Mouse (Mus musculus) G1E (cell line): Measurements from ENCODE around the gene Pi4kb.

ENCODE experiments used
- CTCF ChIP-seq: IDR thresholded peaks from 2 replicates; pipeline ENCODE4 v1.5.1; 2012; ENCODE audit warnings: low read depth, low read length, inconsistent platforms, mixed read lengths
- GATA1 ChIP-seq: IDR thresholded peaks from 2 replicates; pipeline ENCODE4 v1.6.1; 2012; ENCODE audit warnings: borderline replicate concordance, low read length, inconsistent platforms, mixed read lengths
- GATA2 ChIP-seq: IDR thresholded peaks from 2 replicates; pipeline ENCODE4 v1.6.1; 2012; ENCODE audit warnings: low read depth, low read length, inconsistent platforms, borderline replicate concordance
- POLR2AphosphoS5 ChIP-seq: IDR thresholded peaks from 2 replicates; pipeline ENCODE4 v1.6.1; 2012; ENCODE audit warnings: low read depth, low read length, inconsistent platforms; ENCODE audit not compliant: insufficient replicate concordance
- TAL1 ChIP-seq: conservative IDR thresholded peaks from 2 replicates; pipeline ENCODE4 v1.6.1; 2012; ENCODE audit warnings: low read depth, low read length, inconsistent platforms, mixed read lengths

GRCm38 (mm10) chr3:94989159-94989761 lies 14.7 kb downstream of the Pi4kb start:
- TF ChIP-seq GATA1 (no peak), CTCF (no peak), POLR2AphosphoS5 (no peak), TAL1 (no peak), GATA2 (no peak)
